Mouse (Mus musculus): ENCODE measurements around the gene 4931422A03Rik.

The 4931422A03Rik gene

DNA sequence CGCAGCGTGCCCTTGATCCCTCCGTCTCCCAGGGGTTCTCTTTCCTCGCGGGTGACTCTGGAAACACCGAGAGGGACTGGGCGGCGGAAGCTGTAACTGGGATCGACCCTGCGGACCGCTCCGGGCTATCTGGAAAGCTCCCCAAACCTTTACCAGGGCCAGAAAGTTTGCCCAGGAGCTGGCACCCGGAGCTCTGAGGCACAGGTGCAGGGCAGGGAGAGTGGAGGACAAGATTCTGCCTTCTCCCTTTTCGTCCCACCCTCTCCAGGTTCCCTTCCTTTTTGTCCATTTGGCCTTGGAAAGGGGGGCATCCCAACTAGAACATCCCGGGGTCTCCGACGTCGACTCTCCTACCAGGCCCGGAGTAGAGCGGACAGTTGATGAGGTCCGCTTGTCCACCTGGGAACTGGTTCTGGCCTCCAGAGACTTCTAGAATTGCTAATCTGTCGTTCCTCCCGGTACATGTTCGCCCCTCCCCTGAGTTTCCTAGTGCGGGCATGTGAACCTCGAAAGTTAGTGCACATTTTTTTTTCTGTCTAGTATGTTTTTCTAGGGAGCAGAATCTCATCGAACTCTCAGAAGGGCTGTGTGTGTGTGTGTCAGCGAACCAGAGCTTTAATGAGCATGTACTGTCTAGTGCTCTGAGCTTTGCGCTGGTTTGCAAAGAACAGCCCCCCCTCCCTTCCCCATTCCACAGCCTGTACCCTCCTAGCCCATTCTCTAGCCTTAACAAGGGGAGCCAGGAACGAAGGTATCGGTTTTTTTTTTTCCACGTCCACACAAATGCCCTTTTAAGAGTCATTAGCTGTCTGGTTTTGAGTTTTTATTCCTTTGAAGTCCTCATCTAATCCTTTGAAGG, 57.1 kb downstream of the 4931422A03Rik start:
- intact Hi-C loops (cut with DNase I), result no loop called here

DNA sequence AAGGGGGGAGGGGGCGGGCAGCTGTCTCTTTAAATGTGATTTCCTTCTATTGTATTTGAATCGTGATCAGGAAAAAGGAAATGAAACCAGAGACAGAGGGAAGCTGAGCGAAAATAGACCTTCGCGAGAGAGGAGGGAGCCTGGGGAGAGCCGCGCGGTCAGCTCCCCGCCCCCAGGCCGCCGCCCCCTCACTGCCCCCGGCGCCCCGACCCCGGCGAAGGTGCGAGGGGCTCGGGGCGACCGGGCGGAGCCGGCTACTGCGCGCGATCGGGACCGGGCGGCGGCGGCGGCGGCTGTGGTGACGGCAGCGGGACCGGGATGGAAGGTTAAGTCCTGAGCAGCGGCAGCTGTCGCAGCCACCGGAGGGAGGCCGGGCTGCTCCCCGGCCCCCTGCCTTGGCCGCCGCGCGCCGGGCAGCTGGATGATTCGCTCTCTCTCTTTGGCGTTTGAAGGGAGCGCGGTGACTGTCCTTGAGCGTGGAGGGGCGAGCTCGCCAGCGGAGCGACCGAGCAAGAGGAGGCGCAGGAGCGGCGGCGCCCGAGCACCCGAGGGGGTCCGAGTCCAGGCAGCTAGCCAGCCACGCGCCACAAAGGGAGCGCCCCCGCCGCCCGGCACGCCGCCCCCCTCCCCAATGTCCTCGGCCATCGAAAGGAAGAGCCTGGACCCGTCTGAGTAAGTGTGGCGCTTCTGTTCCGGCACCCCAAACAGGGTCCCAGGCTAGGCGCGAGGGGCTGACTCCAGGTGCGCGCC, 57.9 kb downstream of the 4931422A03Rik start:
- intact Hi-C loops (cut with DNase I), result no loop called here

DNA sequence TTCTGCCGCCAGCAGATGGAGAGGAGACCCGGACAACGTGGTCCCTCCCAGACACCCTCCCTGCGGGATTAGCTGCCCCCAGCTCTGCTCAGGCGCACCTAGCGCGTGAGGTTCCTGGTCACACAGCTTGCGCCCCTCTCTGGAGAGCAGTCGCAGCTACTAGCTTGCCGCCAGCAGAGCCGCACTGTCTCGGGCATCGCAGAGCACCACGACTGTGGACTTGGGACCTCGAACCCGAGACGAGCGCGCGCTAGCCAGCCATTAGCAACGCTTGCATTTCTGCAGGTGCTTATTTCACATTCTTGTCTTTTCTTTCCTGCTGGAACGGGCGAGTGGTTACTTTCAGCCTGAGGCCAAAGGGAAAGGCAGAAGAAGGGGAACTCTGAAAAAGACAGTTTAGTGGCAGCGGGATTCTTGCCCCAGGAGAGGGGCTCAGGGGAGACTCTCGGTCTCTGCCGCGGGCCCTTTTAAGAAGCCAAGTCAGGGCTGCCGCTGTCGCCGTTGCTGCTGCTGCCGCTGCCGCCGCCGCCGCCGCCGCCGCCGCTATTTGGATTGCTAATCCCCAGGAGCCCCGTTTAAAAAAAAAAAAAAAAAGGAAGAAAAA, 58.6 kb downstream of the 4931422A03Rik start:
- intact Hi-C loops (cut with DNase I), result no loop called here

DNA sequence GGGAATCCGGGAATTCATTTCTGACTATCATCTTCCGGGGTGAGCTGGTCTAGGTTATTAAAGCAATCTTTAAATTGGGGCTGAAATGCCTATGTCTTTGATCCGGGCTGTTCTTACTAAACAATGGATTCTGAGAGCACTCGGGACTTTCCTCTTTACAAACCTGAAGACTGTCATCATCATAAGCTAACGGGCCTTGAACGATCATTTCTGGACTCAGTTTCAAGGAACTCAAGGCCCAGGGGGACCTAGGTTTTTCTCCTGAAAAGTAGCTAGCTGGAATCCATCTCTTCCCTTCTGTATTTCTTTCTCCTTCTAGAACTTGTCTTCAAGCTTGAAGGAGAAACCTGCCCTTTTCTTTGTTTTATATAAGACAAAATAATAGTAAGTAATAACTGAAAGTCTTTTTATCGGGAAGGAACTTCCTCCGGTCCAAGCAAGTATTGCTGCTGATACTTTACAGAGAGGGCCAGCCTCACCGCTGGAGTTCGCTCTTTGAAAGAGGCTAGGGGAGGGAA, 59.2 kb downstream of the 4931422A03Rik start:
- intact Hi-C loops (cut with DNase I), result no loop called here

DNA sequence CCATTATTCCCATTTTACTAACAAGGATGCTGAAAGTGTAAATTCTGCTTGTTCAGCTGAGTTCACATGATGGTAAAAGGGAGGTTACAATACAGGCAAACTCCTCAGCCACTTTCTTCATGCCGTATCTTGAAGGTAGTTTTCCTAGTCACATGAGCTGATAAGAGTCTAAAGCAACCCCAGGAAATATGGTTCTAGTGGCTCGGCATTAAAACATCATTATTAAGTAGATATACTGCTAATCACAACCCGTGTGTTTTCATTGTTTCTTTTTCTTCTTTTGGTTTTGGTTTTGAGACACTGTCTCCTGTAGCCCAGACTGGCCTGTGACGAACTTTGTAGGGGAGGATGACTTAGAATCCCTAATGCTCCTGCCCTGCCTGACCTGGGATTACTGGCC, 60.0 kb downstream of the 4931422A03Rik start:
- intact Hi-C loops (cut with DNase I), result no loop called here

DNA sequence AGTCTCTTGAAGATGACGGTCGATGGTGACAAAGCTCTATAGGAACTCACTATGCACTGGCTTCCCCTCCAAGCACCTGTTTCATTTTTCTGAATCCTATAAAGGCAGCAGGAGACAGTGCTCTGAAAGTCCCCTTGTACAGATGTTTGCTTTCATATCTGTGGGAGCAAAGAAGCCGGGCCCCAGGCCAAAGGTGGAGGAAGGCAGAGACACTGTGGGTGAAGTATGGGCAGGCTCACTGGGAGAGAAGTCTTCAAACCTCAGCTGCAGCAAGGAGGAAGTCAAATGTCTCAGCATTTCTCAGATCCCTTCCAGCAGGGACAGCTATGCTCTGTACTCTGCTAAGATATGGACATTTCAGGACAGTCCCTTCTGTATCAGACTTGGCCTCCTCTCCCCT, 62.8 kb downstream of the 4931422A03Rik start:
- intact Hi-C loops (cut with DNase I), result no loop called here

DNA sequence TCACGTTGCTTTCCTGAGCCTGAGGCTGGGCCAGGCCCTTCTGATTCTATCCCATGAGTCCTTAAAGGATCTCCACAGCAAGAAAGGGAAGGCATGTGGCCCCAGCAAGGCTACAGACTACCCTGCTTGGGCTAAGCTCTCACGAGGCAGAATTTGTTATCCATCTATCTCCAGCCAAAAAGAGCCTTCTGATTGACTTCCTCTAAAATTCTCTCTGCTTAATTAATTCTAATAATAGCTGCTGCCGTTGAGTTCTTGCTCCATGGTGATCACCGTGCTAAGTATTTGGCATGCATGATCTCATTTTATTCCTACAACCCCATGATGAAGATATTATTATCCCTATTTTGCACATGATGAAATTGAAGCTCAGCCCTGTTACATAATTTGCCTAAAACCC, 65.8 kb downstream of the 4931422A03Rik start:
- intact Hi-C loops (cut with DNase I), result no loop called here

DNA sequence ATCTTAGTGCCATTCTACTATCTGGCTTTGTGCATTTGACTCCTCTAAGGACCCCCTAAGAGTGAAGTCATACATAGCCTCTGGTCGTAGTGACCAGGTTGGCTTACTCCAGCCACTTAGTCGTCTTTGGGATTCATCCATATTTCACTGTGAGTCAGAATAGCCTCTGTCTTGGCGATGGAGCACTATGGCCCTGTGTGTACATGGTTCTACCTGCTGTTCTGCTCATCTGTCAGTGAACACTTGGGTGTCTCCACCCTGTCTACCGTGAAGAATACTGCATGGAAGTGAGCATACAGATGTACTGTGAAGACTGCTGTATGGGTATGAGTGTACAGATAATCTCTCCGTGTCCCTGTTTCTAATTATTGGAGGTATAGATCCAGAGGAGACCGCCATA, 68.6 kb downstream of the 4931422A03Rik start:
- intact Hi-C loops (cut with DNase I), result no loop called here

DNA sequence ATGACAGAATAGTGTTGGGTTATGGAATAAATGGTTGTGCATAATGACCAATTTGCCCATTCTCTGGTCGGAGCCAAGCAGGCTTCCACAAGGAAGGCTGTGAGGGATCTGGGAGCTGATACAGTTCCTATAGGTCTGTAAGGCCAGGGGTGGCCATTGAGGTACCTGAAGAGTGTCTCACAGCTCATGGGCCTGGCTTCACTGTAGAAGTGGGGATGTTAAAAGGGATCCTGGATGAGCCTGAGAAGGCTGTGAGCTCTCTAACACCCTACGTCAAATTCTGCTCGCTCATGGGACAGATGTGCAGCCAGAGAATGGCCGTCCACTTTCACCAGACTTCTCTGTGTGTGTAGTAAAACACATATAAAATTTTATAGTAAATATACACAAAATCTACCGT, 69.1 kb downstream of the 4931422A03Rik start:
- intact Hi-C loops (cut with DNase I), result no loop called here

DNA sequence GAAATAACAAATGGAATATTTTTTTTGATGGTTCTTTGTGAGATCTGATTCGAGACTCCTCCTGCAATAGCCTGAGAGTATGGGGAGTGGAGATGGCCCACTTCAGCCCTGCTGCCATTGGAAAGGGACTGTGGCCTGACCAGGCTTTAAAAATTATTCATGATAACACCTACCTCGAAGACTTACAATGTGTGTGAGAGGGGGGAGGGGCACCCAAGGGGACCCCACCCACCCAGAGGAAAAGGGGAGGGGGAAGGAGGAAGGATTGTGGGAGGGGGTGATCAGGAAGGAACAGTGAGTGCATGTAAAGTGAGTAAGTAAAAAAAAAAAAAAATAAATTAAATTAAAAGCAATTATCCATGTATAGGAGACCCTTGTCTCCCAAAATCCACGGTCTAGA, 69.5 kb downstream of the 4931422A03Rik start:
- intact Hi-C loops (cut with DNase I), result no loop called here

DNA sequence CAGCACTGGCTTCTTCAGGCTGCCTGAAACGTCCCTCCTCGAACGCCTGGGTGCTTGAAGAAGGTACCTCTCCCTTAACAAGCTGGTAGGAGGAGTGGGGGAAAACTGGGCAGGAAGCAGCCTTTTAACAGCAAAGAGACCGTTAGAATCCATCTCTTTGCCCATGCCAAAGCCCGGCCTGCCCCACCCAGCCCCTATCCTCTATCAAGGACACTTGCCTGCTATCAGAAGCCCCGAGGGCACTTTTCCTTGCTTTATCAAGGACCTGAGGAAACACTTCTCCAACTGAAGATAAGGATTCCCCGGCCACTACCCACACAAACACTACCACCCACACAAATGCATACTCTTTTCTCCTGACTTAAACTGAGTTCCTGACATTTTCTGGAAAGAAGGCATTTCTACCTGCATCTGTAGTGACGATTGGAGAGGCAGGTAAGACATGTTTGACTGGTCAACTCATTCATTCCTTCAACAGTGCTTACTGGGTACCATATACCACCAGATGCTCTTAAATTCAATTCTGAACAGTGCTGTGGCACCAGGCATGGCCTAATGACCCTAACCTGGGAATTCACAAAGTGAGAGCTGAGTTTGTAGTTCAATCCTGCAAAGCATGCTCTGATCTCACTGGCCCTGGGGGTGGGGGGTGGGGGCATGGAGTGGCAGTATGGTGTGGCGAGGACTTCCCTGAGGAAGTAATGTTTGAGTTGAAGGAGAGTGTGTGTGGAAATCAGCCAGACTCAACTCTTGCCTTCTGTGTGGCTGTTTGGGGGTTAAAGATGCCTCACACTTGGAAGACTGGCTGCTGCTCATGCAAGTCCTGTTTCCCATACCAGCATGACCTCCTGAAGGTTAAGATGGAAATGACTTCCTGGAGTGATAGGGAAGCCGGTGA, 70.3 kb downstream of the 4931422A03Rik start, which contains the start of gene Lmo2:
Gene Lmo2 (plus strand): TSS at position 338 of the 898 bp plus-strand sequence.
- intact Hi-C loops (cut with DNase I), result no loop called here

DNA sequence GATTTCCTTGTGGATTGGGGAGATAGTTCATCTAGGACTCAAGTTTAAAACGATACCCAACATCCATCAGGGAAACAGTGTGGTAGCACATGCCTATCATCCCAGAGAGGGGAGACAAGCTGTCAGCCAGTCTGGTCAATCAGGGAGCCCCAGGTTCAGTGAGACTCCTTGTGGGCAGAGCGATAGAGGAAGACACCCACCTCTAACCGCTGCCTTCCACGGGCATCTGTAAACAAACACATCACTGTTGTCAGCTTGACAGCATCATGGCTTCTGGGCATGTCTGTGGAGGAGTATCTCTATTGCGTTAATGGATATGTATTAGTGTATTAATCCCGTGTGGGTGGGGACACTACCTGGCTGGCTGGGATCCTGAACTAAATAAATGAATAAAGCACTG, 71.3 kb downstream of the 4931422A03Rik start:
- intact Hi-C loops (cut with DNase I), result no loop called here

DNA sequence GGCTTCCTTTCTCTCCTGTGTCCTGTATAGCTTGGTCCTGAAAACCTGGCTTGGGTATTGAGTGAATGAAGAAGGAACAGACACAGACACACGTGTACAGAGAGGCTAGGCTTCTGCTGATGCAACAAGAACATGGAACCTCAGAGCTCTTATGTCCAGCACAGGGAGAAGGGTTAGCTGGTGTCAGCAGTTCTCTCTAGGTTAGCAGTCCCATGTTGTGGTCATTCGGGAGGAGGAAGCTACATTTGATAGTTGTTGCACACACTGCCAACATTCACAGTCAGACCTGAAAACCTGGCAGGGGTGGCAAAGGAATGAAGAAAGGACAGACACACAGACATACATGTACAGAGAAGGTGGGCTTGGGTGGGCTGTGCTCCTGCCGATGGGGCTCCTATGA, 72.4 kb downstream of the 4931422A03Rik start:
- intact Hi-C loops (cut with DNase I), result no loop called here

DNA sequence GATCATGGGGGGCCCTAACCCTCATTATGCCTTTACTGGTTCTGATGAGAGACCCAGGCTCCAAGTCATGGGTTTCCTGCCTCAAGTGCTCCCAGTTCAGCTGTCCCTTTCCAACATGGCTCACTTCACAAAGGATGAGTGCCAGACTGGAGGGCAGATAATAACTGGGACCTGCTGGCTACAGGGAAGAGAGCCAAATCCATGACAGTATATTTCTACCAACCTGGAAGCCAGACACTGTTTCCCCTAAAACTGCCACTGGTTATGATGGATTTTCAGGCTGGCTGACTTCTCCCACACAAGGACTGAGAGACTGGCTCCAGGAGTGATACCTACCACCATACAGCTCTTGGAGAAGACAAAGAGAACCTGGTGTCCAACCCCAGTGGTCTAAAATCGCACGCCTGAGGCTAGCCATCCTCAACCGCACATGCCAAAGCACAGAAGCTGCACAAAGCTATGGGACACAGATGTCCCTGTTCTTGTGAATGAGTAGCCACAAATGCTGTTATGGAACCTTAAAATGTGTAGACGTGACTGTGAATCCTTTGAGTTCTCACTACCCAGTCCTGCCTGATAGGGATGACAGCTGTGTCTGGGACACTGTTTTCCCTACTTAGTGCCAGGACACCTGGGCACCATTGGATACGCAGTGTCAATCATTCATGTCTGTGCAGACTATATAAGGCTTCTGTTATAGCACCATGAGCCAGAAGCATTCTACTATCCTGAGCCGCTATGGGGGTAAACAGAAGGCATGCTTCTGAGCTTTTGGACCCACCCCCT, 74.9 kb downstream of the 4931422A03Rik start:
- intact Hi-C loops (cut with DNase I), result no loop called here

DNA sequence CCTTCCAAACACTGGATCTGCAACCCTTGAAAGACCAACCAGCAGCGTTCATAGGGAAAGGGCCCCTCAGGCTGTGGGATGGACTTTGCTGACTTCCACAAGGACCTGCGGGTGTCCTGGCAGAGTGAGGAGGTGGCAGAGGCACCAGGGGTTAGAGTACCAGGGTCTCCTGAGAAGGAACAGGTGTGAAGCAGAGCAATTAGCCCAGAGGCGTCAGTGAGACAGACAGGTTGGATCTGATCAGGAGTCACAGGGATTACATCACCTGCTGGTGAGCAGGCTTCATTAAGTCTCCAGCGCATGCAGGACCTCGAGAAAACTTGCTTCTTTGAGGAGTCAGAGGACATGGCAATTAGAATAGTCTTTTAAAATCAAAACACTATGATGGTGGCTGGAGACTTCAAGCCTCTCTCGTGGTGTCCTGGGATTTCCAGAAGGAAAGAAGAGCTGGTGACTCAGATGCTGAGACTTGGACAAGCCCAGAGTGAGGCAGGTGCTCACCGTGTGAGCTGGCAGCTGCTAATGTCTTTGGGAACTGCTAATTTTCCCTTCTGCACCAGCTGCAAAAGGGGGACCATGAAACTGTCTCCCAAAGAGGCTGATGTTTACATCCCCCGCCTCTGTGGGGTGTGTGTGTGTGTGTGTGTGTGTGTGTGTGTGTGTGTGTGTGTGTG, 80.0 kb downstream of the 4931422A03Rik start:
- intact Hi-C loops (cut with DNase I), result no loop called here

DNA sequence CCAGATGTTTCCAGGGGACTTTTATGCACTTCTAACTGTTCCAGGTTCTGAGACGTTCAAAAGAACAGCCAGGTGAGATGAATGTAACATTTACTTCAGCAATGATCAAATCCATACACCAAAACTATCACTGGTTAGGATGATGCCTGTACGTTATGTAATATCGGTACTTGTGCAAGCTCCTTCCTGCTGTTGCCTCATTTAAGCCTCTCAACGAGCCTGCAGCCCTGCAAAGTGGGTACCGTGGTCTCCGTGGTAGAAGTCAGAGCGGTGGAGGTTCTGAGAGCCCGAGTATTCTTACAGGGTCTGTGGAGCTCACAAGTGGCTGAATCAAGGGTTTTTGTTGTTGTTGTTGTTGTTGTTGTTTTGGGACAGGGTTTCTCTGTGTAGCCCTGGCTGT, 81.3 kb downstream of the 4931422A03Rik start:
- intact Hi-C loops (cut with DNase I), result no loop called here

DNA sequence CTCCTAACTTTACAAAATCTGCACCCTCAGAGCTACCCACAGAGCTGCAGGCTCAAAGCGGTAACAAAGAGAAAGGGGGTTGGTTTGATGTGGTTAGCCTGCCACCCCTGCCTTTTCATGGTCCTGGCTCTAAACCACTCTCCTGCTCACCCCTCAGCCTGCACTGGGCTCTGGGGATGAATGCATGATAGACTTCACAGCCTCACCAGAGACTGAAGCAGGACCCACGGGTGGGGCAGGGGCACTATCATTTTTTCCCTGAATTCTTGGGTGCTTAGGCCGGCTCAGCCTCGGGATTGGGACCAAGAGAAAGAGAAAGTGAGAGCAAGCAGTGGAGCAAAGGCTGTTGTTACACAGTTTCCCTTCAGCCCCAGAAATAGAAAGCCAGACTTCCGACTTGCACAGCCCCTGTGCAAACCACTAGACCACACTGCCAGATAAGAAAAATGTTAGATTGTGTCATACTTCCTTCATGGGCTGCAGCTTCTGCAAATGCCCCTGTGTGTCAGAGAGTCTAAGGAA, 82.5 kb downstream of the 4931422A03Rik start:
- intact Hi-C loops (cut with DNase I), result no loop called here

DNA sequence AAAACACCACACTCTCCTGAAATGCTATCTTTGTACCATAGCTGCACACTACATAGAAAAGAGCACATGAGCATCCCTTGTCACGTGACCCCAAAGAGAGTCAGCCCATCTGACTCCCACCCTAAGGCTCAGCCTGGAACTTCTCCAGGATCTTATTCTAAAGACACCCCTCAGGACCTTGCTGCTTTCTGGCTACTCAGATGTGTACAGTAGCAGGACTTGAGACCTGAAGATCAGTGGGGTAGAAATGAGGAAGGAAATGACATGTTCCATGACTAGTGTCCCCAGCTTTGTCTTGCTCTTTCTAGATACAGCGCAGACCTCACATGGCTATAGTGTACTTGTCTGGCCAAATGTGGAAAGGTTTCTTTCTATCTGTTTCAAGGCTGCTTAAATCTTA, 83.3 kb downstream of the 4931422A03Rik start:
- intact Hi-C loops (cut with DNase I), result no loop called here

DNA sequence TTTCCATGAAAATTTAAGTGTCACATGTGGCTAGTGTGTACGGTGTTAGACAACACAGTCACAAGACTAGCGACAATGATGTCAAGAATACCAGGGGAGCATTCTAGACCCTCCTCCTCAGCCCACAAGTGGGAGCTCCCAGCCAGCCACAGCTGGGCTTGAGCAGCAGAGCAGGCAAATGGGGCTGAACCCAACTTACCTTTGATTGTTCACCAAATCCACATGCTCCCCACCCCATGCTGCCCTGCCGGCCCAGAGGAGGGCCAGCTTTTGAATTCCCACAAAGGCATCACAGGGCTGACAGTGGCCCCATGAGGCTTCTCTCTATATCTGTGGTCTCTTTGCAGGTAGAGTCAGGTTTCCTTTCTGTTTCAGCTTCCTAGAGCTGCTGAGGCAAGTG, 87.1 kb downstream of the 4931422A03Rik start:
- intact Hi-C loops (cut with DNase I), result no loop called here
